Mouse (Mus musculus) mature B cell (primary cell): ENCODE data around the gene Adipor2.

ENCODE experiments used
- in situ Hi-C: fragments of 300-500 bp; cut with MboI; formaldehyde crosslinking; loops from 2 replicates; pipeline ENCODE4 v1.14.3; 2019

Adipor2 gene

DNA sequence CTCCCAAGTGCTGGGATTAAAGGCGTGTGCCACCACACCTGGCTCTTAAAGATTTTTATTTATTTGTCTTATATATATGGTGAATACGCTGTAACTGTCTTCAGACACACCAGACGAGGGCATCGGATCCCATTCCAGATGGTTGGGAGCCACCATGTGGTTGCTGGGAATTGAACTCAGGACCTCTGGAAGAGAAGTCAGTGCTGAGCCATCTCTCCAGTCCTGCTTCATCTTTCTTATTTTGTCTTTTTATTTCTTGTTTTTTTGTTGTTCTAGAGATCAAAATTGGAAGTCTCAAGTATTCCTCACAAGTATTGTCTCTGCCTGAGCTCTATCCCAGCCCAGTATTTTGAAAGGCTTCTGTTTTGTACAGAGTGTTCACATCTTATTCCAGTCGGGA, 2.9 kb upstream of the Adipor2 start:
- in situ Hi-C loops: no loop called here

DNA sequence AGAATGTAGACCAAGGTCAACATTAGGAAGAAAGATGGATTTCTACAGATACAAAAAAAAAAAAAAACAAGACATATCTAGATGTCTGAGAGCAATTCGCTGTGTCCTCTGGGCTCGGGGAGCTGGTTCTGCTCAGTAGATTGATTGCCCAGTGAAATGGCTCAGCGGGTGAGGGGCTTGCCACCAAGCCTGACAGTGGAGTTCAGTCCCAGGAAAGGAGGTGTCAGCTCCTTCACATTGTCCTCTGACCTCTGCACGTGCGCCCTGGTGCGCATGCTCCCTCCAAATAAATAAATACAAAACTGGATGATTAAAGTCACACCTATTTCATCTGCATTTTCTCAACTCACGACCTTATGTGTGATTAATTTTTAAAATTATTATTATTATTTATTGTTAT, 1.9 kb upstream of the Adipor2 start:
- in situ Hi-C loops: no loop called here

- in situ Hi-C loops: no loop called here
Measured at GRCm38 (mm10) chr6:119418392-119419251, 1.1 kb upstream of the Adipor2 start.

DNA sequence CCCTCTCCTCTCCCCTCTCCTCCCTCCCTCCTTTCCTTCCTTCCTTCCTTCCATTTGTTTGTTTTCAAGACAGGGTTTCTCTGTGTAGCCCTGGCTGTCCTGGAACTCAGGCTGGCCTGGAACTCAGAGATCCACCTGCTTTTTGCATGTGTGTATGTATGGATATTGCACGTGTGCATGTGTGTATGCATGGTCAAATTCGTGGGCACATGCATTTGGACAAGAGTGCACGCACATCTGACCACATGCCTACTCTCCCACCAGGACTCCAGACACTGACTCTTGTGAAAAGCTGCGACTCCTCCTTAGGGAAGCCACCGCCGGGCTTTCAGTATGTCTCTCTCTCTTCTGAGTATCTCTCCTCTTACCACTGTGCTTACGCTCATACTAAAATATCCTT, 317 bp upstream of the Adipor2 start:
- in situ Hi-C loops: no loop called here

DNA sequence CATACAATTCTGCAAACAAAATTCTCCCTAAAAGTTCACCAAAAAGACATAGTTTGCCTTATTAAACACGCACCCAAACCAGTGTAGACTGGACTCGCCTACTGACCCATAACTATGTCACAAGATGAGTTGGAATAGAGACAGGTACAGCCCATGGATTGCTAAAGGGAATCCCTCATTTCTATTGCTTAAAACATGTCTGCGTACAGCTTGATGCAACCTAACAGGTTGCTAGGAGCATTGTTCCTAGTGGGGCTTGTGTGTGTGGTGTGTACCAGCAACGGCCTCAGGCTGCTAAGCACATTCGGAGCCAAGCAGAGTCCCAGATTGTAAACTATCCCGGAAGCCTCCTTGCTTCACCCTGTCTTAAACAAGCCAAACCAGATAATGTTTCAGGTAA, 861 bp downstream of the Adipor2 start:
- in situ Hi-C loops: no loop called here

- in situ Hi-C loops: no loop called here
Measured at GRCm38 (mm10) chr6:119414262-119415043, 3.1 kb downstream of the Adipor2 start.

- in situ Hi-C loops: no loop called here
Measured at GRCm38 (mm10) chr6:119412588-119412987, 4.9 kb downstream of the Adipor2 start.

DNA sequence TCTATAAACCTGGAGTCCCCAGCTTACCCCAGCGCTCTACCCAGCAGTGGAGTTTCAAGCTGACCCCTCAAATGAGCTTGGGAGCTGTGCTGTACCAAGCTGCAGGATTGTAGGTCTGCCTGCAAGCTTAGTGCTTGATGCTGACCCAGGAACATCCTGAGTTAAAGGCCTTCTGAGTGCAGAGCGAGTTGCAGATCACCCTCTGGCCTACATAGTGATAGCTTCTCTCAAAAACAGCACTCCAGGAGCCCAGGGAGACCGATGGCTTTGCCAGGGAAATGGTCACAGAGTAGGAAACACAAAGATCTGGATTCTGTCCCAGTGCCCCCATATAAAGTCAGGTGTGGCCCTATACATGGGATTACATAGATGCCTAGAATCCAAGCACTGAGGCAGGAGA, 6.0 kb downstream of the Adipor2 start:
- in situ Hi-C loops: no loop called here

GRCm38 (mm10) chr6:119409766-119410165, 7.7 kb downstream of the Adipor2 start:
- in situ Hi-C loops: no loop called here

- in situ Hi-C loops: no loop called here
Measured at GRCm38 (mm10) chr6:119408582-119408981, 8.9 kb downstream of the Adipor2 start.

GRCm38 (mm10) chr6:119407818-119408217, 9.7 kb downstream of the Adipor2 start:
- in situ Hi-C loops: no loop called here

GRCm38 (mm10) chr6:119406528-119406927, 11.0 kb downstream of the Adipor2 start:
- in situ Hi-C loops: no loop called here

GRCm38 (mm10) chr6:119405310-119405709, 12.2 kb downstream of the Adipor2 start:
- in situ Hi-C loops: no loop called here

DNA sequence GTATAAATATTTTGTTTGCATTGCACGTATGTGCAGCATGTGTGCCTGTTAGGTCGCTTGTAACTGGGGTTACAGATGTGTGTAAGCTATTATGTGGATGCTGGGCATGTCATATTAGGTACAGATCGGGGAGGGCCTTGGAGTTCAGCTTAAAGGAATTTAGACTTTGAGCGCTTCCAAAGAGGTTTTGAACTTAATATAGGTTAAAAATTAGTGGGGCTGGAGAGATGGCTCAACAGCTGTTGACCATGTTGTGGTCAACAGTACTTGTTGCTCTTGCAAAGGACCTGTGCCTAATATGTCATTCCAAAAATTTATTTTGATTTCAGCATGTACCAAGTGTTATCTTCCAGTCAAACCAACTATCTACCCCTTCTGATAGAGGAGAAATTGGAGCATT, 12.7 kb downstream of the Adipor2 start:
- in situ Hi-C loops: no loop called here

GRCm38 (mm10) chr6:119402976-119403375, 14.5 kb downstream of the Adipor2 start:
- in situ Hi-C loops: no loop called here

DNA sequence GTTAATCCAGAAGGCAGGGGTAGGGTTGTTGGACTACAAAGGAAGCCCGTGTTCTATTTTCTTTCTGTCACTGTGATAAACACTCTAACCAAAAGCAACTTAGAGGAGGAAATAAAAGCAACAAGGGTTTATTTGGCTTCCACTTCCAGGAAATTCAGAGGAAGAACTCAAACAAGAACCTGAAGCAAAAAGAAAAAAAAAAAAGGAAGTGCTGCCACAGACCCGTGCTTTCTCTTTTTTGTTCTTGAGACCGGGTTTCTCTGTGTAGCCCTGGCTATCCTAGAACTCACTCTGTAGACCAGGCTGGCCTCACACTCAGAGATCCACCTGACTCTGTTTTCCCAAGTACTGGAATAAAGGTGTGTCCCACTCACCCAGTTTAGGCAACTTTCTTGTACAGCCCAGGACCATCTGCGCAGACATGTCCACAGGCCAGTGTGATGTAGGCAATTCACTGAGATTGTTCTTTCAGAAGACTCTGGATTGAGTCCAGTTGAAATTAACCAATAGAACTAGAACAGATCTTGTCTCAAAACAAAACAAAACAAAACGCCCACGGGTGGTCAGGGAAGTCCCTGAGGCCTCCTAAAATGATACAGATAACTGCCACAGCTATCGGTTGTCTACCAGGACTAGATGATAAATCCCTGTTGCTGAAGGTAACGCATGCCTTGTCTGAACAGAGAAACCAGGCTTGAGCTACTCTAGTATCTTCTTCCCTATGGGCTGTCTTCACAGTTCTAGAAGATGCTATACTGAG, 15.8 kb downstream of the Adipor2 start:
- in situ Hi-C loops: no loop called here

DNA sequence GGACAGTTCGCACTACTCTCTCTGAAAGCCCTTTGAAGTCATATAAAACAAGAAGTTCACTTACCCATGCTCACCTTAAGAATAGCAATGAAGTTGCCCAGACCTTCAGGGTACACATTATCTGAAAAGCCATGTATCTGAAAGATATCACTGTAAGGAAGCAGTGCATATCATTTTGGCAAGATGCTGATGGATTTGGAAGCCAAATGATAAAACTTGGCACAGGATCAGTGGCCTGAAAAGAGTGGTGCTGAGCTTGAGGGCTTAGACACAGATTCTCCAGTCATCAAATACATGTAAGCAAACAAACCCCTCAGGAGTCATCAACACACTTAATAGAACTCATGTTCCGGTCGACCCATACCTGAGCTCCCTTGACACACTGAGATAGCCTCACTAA, 16.9 kb downstream of the Adipor2 start:
- in situ Hi-C loops: no loop called here

- in situ Hi-C loops: no loop called here
Measured at GRCm38 (mm10) chr6:119399371-119399770, 18.1 kb downstream of the Adipor2 start.

DNA sequence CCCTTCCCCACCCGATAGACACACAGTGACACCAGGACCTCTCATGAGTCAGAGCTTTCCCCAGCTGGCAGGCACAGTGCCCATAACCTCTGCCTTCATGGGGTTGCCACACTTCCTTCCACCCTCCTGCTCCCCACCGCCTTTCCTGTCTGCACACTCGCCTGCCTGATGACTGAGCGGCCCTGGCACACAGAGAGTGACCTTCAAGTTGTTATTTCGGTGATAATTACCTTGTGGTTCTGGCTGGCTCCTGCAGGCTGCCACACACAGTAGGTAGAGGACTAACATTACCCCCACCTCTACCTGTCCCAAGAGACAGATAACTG, 21.2 kb downstream of the Adipor2 start:
- in situ Hi-C loops: no loop called here

GRCm38 (mm10) chr6:119395421-119396308, 21.8 kb downstream of the Adipor2 start:
- in situ Hi-C loops: no loop called here

DNA sequence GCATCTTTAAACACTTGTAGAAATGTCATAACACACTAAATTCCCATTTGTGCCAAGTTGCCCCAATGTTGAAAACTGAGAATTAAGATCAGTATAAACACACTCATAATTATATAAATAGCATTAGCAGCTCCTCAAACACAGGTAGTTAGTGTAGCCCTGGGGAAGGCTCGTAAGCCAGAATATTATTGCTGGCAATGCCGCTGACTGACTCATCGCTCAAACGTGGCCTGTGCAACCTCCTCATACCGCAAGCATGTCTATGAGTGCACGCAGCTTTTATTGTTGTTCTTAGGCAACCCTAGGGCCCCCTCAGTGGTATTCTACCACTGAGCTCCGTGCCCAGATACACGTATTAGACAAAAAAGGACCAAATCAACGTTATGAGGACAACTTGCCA, 24.7 kb downstream of the Adipor2 start:
- in situ Hi-C loops: no loop called here

DNA sequence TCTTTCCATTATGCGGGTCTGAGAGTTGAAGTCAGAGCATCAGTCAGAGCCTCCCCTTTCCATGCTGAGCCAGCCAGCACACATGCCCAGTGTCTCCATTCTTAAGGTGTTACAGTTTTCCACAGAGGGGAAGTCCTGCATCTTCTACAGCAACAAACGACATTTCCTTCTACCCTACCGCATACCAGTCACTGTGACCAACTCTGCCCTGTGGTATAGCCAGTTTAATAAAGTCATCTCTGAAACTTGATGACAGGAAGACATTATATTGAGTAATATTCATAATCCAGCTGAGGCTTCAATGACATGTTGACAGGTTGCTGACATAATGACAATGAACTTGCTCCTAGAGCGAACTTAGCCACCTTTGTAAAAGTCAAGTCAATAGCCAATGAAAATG, 26.8 kb downstream of the Adipor2 start:
- in situ Hi-C loops: no loop called here
